Mouse (Mus musculus) Muller cell, postnatal 12 days (primary cell): ENCODE data around the gene AU022252.

Source experiments
- DNase-seq: peaks from one replicate; pipeline ENCODE4 v3.0.0-alpha.2; 2015; ENCODE audit errors: inconsistent ontology term

The AU022252 gene

DNA sequence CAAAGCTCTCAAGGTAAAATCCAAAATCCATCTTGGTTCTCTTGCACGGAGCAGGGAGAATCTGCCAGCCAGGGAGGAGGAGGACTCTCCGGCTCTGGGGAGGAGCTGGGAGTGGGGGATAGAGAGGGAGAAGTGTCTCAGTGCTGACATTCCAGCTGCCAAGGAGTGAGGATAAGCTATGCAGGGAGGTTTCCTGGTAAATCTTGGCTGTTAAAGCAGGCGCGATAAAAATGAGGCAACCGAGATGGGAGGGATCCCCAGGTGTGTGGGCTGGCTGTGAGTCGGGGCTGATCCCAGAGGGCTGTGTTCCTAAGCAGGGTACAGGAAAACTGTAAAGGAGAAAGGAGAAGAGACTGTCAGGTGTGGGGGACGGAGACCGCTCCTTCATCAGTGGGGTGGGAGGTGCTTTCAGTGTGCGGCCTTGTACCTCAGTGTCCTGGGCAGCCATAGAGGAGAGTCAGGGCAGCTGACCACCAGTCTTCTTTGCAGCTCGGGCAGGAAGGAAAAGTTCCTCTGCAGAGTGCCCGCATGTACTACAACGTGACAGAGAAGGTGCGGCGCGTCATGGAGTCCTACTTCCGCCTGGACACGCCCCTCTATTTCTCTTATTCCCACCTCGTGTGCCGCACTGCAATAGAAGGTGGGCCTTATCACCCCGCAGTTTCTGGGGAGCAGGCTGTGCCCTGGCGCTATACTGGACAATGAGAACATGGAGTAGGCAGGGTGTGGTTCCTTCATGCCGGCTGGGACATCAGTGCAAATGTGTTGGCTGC lies 12.1 kb upstream of the AU022252 start:
- no peak for DNase-seq

DNA sequence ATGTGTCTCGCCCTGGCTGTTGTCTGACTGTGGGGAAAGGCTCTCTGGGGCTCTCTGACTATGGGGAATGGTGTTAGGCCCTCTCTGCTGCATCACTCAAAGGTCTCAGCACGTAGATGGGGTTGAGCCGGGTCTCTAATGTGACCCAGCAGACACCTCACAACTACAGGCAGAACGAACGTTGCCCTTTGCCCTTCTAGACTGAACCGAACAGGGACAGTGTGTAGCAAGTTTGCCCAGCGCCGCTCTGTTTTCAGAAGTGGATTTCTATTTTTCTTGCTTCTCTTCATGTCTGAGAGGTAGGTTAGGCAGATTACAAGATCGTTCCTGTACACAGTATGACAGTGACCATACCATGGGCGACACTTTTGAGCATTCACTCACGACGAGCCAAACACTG lies 10.1 kb upstream of the AU022252 start:
- DNase-seq, result no peak

DNA sequence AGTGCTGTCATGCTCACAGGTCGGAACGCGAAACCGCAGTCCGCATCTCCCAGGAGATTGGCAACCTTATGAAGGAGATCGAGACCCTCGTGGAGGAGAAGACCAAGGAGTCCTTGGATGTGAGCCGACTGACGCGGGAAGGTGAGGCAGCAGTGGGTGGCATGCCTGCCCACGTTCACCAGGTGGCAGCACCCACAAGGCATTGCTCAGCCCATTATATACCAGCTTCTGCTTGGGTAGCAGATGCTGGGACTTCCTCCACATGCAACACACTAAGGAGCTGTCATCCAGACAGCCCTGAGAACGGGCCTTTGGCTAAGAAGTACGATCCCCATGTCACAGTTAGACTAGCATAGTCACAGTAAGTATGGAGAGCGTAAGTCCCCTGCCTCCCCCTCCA lies 9.2 kb upstream of the AU022252 start:
- DNase-seq, result no peak

DNA sequence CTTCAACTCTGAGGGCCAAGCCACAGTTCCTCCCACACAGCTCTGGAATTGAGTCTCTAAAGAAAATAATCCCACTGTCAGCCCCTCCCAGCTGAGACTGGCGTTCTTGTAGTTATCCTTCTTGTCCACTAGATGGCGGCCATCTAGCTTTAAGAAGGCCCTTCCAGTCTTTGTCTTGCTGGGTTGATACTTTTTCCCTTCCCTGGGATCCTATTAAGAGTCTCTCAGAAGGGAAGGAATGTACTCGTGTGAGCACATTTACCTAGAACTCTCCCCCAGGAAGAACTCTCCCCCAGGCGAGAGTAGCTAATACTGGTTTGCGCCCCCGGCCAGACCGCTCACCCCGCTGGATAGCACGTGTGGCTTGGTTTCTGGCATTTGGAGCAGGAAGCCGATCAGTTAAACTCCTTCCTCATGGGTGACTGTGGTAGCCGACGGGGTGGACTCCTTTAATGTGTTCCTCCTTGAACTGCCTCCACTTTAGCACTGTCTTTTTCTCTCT lies 6.7 kb upstream of the AU022252 start:
- DNase-seq, result peak; percentile 76

DNA sequence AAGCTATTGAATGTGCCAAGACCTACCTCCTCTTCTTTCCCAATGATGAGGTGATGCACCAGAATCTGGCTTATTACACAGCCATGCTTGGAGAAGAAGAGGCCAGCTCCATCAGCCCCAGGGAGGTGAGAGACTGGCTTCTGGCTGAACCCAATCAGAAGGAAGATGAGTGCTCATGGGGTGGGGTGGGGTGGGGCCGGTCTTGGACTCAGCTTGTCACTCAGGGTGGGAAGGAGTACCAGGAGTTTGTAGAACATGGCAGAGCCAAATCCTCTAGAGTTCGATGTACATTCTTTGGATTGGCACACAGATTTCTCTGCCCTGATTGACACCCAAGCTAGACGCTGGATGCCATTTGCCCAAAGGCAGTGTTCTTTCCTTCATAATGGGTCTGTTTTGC lies 6.1 kb upstream of the AU022252 start:
- no peak for DNase-seq

DNA sequence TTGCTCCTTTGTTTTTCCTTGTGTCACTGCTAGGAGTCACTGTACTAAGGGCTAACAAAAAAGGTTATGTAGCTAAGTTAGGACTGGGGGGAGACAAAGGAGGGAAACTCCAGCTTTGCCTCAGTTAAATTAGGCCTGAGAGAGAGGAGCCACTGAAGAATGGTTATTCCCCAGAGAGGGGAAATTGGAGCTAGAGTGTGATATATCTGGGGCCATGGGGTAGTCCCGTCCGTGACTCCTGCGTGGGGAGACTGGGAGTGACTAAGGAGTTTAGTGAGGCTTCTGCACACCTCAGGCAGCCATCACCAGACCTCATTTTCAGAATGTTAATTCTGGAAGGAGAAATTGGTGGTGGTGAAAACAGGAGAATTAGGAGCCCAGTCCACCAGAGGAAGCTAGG lies 1.8 kb upstream of the AU022252 start:
- no peak for DNase-seq

DNA sequence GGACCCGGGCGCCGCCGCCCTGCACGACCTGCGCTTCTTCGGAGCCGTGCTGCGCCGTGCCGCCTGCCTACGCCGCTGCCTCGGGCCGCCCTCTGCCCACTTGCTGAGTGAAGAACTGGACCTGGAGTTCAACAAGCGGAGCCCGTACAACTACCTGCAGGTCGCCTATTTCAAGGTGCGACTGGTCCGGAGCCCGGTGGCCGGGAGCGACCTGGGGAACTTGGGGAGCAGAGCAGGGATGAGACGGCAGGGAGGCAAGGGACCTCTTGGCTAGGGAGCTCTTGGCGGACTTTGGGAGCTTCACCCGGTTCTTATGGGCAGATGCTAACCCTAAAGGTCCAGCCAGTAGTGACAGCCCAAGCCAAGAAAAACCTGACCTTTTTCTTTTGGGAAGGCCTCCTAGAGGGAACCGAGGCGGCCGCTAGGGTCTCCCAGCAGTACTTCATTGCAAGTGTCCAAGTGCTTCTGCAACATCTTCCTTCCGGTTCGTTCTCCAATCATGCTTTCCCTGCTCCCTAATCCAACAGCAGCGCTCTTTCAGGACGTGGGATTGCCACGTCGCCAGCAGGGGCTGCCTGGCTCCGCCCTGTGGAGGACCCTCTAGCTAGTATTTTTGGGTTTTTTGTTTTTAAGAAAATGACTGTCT lies 867 bp upstream of the AU022252 start:
- peak; percentile 68 for DNase-seq

DNA sequence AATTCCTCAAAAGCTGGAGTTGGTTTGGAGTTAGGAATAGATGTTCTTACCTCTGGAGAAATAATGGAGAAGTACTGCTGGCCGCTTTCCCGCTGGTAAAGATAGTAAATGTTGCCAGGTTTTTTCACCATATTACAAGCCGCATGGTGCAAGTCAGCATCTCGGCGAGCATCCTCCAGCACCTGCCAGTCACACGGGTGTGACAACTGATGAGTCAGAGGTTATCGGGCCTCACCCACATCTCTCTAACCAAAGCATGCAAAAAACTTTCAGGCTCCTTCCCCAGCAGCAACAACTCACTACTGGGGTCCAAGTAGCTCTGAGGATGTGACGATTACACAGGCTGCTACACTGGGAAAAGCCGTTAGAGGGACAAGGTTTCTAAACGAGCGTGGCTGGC lies 5.8 kb downstream of the AU022252 start:
- no peak for DNase-seq

DNA sequence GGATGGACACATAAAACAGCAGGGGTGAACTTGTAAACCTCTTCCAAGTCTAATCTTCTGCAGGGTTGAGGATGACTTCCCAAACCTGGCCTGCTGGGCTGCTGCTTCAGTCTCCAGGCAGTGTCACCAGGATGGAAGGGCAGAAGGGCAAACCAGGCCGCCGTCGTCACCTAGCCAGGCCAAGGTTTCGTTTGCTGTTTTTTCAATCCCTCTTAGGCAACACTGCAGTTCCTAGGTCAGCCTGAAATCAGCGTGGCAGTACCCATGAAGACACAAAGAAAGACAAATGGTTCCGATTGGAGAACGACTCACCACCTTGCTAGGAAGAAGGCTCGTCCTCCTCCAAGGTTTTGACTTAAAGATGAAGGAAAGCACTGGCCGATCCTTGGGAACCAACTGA lies 6.8 kb downstream of the AU022252 start:
- no peak for DNase-seq

DNA sequence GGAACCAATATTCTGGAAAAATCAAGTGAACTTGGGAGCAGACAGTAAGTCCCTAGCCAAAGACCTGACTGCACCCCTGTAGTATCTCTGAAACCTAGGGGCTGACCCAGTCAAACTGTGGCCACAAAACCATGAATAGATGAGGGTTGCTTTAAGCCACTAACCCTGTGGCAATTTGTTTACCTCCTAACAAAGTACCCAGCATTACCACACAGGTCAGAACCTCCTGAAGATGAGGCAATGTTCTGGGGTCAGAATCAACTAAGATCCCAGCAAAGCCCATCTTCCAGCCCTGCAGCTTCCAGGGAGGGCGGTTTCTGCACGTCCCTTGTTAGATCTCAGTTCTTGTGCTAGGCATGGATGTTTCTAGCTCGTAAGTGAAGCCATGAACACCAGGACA lies 8.0 kb downstream of the AU022252 start:
- DNase-seq, result no peak

DNA sequence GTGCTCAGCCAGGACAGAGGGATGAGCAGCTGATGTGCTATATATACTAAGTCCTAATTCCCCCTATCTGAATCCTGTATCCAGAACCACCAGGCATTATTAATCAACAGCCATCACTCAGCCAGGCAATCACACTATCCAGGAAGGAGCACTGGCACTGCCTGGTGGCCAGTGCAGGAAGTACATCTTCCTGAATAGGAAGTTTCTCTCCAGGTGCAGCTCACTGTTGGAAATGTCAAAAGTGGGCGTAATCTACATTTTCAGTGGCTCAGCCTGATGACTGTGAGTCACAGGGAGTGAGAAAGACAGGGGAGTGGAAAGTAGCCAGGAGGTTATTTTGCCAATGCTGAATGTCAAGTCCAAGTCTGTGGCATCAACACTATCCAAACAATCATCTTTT lies 8.8 kb downstream of the AU022252 start:
- peak; percentile 36 for DNase-seq

DNA sequence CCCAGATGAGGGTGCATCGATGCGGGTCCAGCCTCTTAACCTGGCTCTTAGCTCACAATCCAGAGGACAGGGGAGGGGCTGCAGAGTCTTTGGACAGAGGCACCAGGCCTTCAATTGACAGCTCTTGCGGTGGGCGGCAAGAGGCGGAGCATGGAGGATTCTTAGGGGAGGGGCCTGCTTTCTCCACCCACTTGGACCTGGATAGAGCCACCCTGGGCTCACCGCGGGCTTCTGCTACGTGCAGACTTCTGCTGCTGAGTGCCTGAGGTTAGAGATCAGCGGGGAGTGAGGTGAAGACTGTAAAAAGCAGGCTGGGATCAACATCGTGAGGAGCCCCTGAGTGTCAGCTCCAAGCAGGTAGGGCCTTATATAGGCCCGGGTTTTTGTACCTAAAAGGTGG lies 14.3 kb downstream of the AU022252 start, which contains the start of gene Tmem269:
Gene Tmem269 (minus strand): TSS at position 49 of the 400 bp plus-strand sequence.
- DNase-seq, result peak; percentile 26

DNA sequence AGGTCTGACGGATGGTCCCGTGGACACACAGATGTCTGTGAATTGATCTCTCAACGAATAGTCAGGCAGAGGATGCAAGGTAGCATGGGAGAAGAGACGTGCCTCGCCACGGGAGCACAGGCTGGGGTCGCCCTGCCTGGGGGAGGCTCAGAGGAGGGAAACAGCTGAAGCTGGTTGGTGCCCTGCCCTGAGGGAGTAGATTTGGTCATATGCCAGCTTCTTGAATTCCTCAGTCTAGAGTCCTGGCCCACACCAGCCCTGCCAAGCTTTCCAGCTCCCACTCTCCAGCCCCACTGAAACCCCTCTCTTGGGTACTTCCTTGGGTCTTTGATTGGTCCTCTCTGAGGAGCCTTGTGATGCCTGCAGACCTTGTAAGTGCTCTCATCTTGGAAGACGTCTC lies 15.8 kb downstream of the AU022252 start:
- peak; percentile 37 for DNase-seq

DNA sequence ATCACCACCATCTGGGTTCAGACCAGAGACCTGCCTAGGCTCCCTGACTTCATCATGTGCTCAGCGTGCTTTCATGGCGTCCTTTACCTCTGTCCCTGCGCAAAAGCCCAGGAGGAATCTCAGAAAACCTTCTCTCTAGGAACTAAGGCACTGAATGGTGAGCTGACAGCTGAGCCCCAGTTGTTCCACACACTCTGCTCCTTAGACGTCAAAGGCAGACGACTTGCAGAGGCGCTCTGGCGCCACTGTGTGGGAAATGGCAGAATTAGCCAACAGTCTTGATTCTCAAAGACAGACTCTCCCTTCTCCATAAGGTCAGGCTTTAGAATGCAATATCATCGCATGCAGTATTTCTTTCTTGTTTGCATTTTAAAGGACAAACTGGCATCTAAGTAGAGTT lies 27.8 kb downstream of the AU022252 start:
- DNase-seq, result peak; percentile 33

DNA sequence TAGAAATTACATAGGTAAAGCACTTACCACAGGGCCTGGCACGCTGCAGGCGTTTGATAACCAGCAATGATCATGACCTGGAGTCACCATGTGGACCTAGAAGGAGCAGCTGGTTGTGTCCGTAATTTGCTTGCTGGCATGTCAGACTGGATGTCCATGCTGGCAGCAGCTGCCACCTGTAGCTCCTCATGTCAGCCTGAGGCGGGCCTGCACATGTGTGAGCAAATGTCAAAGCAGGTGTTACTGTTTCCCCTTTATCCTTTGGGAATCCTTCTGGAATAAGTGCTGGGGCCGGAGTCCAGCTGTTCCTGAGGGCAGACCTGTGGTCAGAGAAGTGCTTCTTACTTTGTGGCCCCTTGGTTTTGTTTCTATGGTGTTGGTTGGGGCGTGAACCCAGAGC lies 34.4 kb downstream of the AU022252 start:
- DNase-seq, result no peak

DNA sequence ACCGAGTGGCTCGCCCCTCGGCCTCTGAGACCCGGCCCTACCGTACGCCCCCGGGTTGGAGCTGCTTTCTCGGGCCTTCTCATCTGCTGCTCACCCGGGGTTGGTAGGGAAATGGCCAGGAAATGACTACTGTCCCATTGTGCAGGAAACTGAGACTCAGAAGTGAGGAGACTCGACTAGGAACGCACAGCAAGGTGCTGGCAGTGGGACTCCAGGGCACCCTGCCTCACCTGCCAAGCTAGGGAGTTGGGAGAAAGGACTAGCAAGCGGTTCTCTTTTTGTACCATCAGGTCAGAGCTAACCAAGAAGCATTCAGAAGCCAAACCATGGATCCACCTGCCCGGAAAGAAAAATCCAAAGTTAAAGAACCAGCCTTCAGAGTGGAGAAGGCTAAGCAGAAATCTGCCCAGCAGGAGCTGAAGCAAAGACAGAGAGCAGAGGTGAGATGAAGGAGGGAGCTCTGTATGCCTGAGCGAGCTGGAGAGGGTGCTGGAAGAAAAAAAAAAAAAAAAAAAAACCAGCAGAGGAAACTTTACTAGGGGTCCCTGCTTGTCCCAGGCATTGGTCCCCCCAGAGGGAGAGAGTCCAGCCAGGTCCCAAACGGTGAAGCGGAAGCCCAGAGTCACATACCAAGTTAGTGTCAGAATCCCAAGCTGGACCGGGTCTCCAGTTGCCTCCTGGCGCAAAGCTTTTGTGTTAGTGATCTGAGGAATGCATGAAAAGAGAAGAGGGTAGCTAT lies 36.8 kb downstream of the AU022252 start:
- peak; percentile 35 for DNase-seq

DNA sequence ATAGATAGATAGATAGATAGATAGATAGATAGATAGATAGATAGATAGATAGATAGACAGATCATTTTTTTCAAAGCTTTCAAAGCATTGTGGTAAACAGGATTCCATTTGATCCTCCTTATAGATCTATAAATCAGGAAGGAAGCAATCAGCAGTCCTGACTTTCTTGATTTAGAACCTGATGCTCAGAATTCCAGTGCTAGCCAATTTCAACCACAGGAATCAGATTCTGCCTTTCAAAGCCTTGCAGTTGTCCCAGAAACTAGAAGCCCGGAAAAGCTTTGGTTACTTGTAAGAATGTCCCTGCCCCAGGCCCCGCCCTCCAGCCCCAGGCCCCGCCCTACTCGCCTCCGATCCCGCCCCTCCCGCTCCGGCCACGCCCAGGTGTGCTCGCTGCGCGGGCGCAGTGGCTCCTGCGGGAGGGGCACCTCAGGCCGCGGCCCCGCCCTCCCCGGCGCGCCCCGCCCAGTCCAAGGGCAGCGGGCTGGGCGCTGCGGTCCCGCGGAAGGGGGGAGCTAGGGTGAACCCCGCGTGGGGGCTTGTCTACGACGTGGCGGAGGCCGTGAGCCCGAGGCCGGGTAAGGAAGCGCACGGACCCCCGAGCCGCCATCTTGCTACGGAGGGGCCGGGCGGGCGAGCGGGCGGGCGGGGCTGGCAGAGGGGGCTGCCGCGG lies 37.5 kb downstream of the AU022252 start, which contains the start of gene Svbp:
Gene Svbp (plus strand): TSS at position 398 of the 673 bp plus-strand sequence.
- peak; percentile 98 for DNase-seq

DNA sequence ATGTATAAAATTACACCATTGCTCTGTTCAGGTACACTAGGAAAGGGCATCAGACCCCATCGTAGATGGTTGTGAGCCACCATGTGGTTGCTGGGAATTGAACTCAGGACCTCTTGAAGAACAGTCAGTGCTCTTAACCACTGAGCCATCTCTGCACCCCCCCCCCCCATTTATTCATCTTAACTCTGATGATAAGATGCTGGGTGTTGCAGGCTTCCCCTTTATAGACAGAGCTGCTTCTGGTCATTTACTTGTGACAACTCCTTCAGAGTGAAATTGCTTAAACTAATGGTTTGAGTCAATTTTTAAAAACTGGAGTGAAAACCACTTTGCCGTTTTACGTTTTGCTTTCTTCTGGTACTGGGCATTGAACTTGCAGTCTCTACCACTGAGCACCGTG lies 39.8 kb downstream of the AU022252 start:
- no peak for DNase-seq

DNA sequence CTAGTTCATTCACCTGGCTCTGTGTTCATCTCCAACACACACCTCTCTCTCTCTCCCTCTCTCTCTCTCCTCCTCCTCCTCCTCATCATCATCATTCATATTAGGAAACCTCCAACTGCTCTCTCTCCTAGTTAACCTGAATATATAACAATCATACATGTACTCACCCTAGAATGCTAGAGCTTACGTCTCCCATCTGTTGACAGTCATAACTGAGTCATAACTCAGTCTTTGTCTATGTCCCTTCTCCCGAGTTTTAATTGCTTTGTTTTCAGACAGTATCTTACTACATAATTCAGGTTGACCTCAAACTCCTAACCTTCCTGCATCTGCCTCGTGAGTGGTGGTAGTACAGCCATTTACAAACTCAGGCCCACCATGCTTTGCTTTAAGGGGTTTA lies 41.2 kb downstream of the AU022252 start:
- DNase-seq, result peak; percentile 26

DNA sequence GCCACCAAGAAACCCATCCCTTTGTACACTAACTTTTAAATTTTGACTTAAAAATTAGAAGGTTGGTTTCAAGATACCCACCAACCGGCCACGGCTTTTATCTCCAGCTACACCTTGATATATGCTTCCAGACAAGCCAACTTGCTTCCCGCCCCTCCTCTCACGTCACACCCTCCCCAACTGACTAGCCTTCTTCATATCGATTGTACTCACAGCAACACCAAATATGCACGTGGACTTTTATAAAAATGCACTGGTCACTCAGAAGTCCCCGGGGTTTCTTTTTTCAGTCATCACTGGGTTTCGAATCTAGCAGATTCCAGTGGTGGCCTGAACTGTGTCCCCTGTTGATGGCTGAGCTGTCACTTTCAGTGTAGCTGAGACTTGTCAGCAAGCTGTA lies 41.9 kb downstream of the AU022252 start:
- no peak for DNase-seq

DNA sequence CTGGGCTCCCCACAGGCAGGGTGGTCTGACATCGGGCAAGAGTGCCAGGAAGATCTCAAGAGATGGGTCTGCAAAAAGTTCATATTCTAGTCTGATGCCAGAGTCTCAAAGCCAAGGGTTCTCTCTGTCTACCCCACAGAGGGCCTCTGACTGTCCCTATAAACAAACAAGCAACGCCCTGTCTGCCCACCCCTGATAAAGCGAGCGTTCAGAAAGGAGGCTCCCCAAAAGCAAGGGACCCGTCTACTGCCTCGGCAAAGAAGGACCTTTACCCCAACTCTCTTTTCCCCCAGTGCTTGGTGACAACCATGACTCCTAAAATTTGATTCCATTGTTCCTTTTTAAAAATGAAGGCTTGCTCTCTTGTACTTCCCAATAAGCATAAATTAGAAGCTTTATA lies 42.6 kb downstream of the AU022252 start, which contains the start of gene Ermap:
Gene Ermap (minus strand): TSS at position 148 of the 400 bp plus-strand sequence.
- DNase-seq, result no peak

DNA sequence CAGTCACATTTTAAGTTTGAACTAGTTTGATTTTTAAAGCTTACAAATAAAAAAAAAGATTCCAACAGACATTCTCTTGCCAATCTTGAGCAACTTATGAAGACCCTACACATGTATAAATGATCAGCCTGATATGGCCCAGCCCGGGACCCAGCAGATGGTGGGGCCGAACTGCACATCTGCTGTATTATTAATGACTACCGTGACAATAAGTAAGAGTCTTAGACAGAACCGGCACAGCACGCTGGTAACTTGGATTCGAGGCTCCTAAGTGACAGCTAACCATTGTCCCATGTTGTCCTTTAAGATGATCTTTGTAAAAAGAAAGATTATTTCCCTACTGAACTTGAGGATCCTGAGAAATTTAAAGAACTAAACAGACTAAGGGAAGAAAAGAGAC lies 43.1 kb downstream of the AU022252 start:
- no peak for DNase-seq
